Mouse (Mus musculus) CH12.LX (cell line): ENCODE data around the gene Disp2.

ENCODE experiments used
- BHLHE40 ChIP-seq: IDR thresholded peaks from 2 replicates; pipeline ENCODE4 v1.6.1; 2011; ENCODE audit warnings: mild to moderate bottlenecking, low read depth, low read length, improper control_type of control experiment
- CTCF ChIP-seq, 2 experiments: IDR thresholded peaks in 1 of 2; conservative IDR thresholded peaks in 1 of 2; 2 replicates each; pipeline ENCODE4 v1.5.1; 2011 to 2012; ENCODE audit warnings: low read depth in 2 of 2, low read length in 2 of 2, improper control_type of control experiment in 1 of 2, inconsistent platforms in 1 of 2, mild to moderate bottlenecking in 1 of 2, moderate library complexity in 1 of 2
- ELF1 ChIP-seq: IDR thresholded peaks from 2 replicates; pipeline ENCODE4 v1.6.1; 2014; ENCODE audit warnings: low read depth, mild to moderate bottlenecking, inconsistent platforms, low read length, improper control_type of control experiment
- EP300 ChIP-seq: IDR thresholded peaks from 2 replicates; pipeline ENCODE4 v1.6.1; 2011; ENCODE audit warnings: low read length, improper control_type of control experiment
- MAX ChIP-seq: IDR thresholded peaks from 2 replicates; pipeline ENCODE4 v1.6.1; 2011; ENCODE audit warnings: low read length, improper control_type of control experiment
- NRF1 ChIP-seq: IDR thresholded peaks from 2 replicates; pipeline ENCODE4 v1.6.1; 2014; ENCODE audit warnings: low read depth, mild to moderate bottlenecking, inconsistent platforms, low read length, improper control_type of control experiment, moderate library complexity
- POLR2A ChIP-seq: IDR thresholded peaks from 2 replicates; pipeline ENCODE4 v1.6.1; 2011; ENCODE audit warnings: low read depth, mild to moderate bottlenecking, improper control_type of control experiment, low read length
- RCOR1 ChIP-seq: conservative IDR thresholded peaks from 2 replicates; pipeline ENCODE4 v1.6.1; 2012; ENCODE audit warnings: low read depth, mild to moderate bottlenecking, inconsistent platforms, low read length, improper control_type of control experiment
- TBP ChIP-seq: conservative IDR thresholded peaks from 2 replicates; pipeline ENCODE4 v1.6.1; 2011; ENCODE audit warnings: low read depth, low read length, improper control_type of control experiment
- USF2 ChIP-seq: conservative IDR thresholded peaks from 2 replicates; pipeline ENCODE4 v1.6.1; 2011; ENCODE audit warnings: low read depth, low read length, improper control_type of control experiment
- ZC3H11A ChIP-seq: IDR thresholded peaks from 2 replicates; pipeline ENCODE4 v1.6.1; 2012; ENCODE audit warnings: low read depth, mild to moderate bottlenecking, inconsistent platforms, low read length, improper control_type of control experiment
- ZNF384 ChIP-seq: IDR thresholded peaks from 2 replicates; pipeline ENCODE4 v1.6.1; 2012; ENCODE audit warnings: low read depth, low read length, improper control_type of control experiment, inconsistent platforms

DNA sequence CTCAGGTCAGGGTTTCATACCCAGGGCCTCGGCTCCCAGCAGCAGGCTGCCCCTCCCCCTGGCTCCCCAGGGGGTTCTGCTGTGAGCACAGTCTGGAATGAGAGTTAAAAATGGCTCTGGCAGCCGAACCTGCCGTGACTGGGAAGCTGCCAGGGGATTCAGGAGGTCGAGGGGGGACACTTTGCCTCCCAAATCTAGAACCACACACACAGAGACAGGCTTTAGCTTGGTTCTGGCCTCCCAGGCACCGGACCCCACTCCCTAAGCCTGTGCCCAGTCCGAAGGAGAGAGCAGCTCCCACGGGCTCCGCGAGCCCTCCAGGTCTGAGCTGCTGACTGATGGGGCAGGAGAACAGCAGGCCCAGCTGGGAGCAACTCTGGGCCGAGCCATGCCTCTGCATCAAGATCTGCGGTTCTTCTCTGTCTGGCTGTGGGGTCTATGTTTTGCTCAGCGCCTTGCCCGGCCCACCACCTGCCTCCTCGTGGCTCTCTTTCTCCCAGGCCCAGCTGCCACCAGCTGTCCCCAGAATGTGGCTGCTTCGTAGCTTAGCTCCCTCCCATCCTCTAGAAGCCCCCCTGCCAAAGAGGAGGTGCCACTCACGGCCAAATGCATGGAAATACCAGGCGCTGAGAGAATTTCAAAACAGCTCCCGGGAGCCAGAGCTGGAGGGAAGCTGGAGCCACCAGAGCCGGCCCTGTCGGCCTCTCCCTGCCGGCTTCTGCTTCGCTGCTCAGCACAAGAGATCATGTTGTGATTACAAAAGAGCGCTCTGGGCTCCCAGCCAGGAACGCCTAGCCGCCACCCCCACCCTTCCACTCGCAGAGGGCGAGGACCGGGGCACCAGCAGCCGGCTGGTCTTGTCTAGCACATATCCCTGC, 17.4 kb upstream of the Disp2 start, which contains the start of gene Ccdc9b:
- TF ChIP-seq NRF1 (no peak), CTCF (conservative IDR thresholded peaks at IDR 0.05 in 1 of 2, IDR thresholded peaks at IDR 0.05 in 1 of 2; ENCODE audit: low read depth in 2 of 2, low read length in 2 of 2) (no peak), ELF1 (no peak), POLR2A (no peak), BHLHE40 (no peak), RCOR1 (no peak), MAX (no peak), EP300 (no peak), ZC3H11A (no peak), ZNF384 (no peak), TBP (no peak), USF2 (no peak)
